Mouse (Mus musculus): Measurements from ENCODE around the gene Uchl4.

Gene Uchl4

GRCm38 (mm10) chr9:64278665-64279310 lies 43.8 kb downstream of the Uchl4 start:
- DNase-seq: no peak

GRCm38 (mm10) chr9:64281105-64281780 lies 46.2 kb downstream of the Uchl4 start, which contains the start of gene Tipin:
Gene Tipin (plus strand): TSS chr9:64281581.
- peak; percentile 96 to 97 for DNase-seq

GRCm38 (mm10) chr9:64281781-64282178 lies 46.8 kb downstream of the Uchl4 start:
- DNase-seq: no peak

- no peak for DNase-seq
Observed at GRCm38 (mm10) chr9:64282404-64282987, 47.5 kb downstream of the Uchl4 start.
